Mouse (Mus musculus) ovary, postnatal 36 days (tissue): Measurements from ENCODE around the gene Lrrc8d.
A peak's percentile ranks its signal among the peaks of the same experiment; 100 is the strongest.

ENCODE experiments used
- DNase-seq: peaks from one replicate; pipeline ENCODE4 v3.0.0; 2022; ENCODE audit warnings: low spot score, mixed read lengths

Gene Lrrc8d

DNA sequence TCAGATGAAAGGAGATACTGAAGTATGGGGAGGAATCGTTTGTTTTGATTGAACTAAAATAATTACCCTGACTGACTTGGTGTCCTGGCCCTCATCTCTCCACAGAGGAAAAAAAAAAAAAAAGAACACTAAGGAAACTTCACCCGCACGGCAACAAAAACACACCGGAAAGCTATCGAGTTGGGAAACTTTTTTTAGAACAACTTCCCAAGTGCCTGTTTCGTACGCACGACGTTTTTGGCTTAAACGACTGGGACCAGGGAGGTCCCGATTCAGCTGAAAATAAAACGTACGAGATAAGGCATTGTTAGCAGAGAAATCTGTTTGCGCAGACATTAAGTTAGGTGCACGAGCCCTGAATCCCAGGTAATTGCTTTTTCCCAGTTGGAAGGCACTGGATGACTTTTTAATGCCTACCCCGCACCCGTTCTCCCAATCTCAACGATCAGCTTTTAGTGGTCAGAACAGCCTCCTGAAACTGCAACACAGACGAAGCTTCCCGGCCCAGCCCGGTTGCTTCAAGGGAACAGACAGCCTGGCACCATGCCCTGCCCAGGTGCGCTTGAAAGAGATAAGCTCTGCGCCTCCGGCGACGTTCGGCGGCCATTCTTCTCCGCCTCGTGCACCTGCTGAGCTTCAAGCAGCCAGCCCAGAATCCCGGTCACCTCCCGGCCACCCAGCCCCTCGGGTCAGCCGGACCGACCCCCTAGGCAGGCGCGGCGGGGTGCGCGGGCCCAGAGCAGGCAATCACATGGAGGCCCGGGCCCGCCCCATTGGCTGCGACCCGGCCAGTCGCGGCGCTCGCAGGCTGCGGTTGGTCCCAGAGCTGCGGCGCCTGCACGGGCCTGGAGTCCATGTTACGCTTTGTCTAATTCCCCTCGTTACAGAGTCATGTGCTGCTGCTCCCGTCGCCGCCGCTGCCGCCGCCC is at the start of gene Lrrc8d:
TSS of gene Lrrc8d (plus strand) at position 829 of the 929 bp plus-strand sequence.
- peak; percentile 88 for DNase-seq

- DNase-seq: no peak
Observed at GRCm38 (mm10) chr5:105650728-105651479, 48.9 kb upstream of the Lrrc8d start.

DNA sequence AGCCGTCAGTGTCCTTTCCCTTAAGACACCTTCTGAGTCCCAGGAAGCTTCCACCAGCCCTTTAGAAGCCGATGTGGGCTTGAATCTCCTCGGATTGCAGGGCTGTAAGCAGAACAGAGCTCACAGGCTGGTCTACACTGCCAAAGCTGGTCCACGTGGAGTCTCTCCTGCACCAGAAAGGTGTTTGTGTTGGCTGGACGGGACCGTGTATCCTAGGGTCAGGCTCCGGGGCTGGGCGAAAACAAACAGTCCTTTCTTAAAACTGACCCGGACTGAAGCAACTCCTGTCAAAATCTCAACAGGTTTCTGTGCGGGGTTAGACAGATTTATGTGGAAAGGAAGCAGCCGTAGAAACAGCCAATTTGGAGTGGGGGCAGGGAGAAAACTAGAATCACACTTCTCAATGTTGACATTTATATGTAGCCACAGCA is 48.2 kb upstream of the Lrrc8d start:
- DNase-seq: no peak

DNA sequence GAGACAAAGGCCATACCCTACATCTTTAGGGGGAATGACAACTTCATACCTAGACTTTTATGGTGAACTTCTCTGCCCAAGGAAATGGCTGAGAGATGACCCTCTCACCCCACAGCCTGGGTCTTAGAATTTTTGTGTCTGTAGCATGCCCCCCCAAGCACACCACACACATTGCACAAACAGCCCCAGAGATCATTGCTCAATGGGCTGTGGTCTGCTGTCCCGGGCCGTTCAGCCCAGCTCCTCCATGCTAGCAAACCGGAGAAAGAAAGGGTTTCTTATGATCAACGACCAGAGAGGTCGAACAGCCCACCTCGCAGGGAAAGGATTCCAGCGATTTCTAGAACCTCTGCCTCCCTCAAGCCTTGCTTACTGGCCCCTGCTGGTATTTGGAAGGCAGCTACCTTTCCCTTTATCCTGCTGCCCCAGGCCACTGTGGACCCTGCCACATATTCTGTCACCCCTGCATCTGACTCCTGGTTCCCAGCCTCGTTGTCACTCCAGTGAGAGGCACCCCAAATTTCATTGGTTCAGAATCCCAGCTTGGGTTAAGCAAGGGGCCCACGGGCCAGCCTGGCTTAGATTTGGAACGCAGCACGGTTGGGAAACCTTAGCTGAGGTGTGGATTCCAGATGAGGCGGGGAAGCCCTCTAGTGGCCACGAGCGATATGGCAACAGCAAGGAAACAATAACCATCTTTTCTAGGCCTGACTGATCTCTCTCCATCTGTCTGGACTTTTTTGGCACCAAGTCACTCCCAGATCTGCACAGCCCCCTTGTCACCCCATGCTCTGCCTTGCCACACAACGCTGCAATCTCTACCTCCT is 45.3 kb upstream of the Lrrc8d start:
- peak; percentile 79 for DNase-seq

DNA sequence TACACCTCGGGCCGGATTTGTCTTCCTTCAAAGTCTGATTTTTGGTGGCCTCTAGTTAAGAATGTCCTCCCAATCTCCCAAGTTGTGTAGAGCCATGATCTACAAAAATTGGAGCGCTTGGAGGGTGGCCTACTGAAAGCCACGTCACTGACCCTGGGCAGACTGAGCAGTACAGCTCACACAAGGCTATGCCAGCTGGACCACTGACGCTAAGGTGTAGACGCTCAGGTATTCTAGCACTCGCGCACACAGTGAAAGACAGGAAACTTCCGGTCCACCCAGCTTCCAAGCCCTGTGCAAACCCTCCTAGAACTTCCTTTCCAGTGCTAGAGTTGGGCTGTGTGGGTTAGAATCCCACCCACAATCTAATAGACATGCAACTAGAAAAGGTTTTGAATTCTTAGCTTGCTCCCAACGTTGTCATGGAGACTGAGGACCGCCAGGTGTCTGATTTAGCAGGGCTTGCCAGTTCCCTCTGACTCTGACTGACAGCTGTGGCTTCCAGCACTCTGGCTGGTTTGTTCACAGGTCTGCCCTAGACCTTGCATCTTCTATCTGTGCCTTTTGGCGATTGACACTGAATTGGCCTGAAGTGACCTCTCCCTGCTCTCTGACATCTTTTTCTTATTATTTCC is 44.6 kb upstream of the Lrrc8d start:
- no peak for DNase-seq

DNA sequence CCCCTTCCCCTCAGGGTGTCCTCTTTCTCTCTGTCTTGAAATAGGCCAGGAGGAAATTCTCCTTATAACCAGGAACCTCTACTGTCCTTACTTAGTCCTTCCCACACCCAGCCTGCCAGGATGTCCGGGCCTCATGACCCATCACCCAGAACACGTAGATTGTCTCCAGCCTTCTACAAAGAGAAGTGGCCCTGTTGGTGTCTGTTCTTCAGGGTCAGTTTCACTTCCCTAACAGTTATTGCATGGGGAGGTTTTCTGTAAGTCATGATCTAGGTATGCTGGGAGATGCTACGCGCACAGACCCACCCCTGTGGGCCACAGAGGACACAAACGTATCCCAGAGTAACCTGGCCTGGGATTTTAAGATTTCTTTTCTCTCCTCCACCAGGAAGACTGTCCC is 37.9 kb upstream of the Lrrc8d start:
- DNase-seq: no peak

DNA sequence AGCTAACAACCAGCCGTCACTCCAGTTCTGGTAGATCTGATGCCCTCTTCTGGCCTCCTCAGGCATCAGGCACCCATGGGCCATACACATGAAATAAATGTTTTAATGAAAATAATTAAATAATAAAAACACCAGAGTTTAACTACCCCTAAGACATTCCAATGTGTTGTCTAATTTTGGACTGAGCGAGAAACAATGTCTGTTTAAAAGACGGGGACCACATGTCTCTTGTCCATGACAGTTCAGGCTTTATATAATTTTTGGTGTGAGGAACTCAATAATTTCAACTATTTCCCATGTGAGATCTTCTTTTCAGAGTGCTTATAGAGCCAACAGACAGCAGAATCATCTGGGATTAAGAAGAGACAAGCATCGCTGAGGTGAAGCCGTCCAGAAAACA is 32.8 kb upstream of the Lrrc8d start:
- DNase-seq: no peak

DNA sequence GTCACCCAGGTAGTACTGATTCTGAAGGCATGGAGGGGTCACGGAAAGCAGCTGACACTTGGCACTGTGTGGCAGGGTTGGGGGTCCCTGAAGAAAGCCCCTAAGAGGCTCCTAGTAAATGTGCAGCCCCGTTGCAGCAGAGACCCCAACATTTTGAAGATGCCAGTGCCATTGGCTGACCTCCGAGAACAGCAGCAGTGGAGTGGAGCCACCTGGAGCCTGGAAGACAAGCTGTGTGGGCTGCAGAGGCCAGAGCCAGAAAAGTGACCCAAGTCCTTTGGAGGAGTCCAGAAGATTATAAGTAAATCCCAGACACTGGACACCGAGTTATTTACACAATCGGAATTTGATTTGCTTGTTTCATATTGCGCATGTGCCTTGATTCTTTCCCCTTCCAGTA is 32.4 kb upstream of the Lrrc8d start:
- no peak for DNase-seq

GRCm38 (mm10) chr5:105669086-105669485 is 30.7 kb upstream of the Lrrc8d start:
- DNase-seq: no peak

- DNase-seq: no peak
Observed at GRCm38 (mm10) chr5:105669508-105670353, 30.0 kb upstream of the Lrrc8d start.

- no peak for DNase-seq
Observed at GRCm38 (mm10) chr5:105672332-105672731, 27.4 kb upstream of the Lrrc8d start.

- no peak for DNase-seq
Observed at GRCm38 (mm10) chr5:105675511-105675910, 24.3 kb upstream of the Lrrc8d start.

DNA sequence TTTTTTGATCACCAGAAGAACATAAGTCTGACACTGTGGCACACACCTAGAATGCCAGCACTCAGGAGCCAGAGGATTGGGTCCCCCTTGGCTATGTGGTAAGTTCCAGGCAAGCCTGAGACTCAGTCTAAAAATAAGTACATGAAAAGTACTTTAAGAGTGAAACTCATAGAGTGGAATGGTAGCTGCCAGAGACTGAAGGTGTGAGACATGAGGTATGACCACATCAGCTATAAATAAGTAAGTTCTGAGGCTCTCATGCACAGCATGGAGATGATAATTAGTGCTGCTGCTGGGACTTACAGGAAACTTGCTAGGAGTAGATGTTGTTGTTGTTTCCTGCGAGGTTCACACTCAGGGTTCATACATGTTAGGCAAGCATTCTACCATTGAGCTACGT is 22.7 kb upstream of the Lrrc8d start:
- no peak for DNase-seq

GRCm38 (mm10) chr5:105678243-105678642 is 21.5 kb upstream of the Lrrc8d start:
- DNase-seq: no peak

- no peak for DNase-seq
Observed at GRCm38 (mm10) chr5:105679261-105679660, 20.5 kb upstream of the Lrrc8d start.

DNA sequence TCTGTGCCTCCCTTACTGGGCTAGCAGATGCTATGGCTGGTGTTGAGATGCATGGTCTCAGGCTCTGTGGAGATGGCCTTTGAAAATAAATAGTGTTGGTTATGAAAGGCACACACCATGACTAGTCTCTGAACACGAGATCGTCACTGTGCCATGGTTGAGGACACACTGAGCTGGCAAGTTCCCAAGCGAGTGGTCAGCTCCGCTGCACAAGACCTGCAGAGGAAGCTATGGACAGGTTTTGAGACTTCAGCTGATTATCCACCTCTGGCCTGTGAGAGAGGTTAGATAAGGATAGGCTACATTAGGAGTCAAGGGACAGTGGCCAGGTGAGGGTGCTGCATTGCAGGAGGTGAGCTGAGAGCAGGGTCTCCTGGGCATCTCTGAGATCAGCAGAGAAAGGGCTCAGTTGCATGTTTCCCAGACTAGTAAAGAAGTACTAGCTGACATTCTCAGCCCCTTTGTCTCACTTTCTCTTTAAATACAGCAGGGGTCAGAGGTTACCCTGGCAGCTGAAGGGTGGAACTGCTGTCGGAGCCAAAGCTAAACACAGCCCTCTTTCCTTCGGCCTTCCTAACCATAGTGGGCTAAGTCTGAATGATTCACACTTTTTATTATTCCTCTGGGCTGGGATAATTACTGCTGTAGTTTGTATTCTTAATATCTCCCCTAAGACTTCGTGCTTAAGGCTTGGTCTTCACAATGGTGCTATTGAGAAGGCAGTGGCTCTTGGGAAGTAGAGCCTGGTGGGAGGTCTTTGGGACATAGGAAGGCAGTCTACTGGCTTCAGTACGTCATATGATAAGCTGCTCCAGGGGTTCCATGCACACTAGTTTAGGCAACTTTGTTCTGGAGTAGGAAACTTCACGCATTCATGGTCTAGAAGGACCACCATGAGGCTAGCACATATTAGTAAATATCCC is 19.6 kb upstream of the Lrrc8d start:
- no peak for DNase-seq

DNA sequence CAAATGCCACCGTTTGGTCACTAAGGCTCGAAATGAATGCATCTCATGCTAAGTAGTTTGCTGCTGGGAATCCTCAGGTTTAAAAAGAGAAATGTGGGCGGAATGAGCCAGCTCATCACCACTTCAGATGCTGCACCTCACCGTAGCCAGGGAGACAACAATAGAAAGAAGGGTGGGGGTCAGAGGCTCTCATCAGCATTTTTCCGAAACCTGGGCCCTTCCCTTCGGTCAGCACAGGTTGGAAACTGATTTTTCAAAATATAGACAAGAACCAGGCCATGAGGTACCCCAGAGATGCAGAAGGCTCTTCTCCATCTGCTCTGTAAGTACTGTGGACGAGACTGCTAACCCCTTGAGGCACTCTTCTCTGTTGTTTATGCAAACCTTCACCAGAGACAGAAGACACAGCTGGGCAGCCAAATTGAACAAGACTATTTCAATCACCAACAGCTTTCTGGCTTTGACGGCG is 17.6 kb upstream of the Lrrc8d start:
- DNase-seq: no peak

GRCm38 (mm10) chr5:105683912-105684350 is 15.8 kb upstream of the Lrrc8d start:
- no peak for DNase-seq

DNA sequence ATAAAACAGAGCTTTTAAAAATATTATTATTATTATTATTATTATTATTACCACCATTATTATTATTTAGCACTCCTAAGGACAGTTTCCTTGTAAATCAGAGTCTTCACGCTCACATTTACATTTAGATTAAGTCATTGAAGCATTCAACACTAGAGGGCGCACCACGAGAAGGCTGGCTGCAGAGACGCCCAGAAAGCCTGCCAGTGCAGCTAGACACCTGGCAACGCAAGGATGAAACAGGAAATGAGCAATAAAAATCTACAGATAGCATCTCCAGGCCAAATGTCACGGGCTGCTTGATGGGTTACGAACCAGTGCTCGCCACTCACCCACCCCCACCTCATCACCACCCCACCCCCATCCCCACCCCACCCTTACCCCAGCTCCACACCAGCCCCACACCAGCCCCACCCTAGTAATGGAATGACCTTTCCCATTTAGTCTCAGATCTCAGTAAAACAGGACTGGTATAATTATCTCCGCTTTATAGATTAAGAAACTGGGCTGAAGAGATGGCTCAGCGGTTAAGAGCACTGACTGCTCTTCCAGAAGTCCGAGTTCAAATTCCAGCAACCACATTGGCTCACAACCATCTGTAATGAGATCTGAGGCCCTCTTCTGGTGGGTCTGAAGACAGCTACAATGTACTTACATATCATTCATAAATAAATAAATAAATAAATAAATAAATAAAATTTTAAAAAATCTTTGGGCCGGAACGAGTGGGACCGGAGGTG is 14.7 kb upstream of the Lrrc8d start:
- peak; percentile 54 for DNase-seq
